Mouse (Mus musculus) ES-Bruce4 (cell line): ENCODE results near the gene Nphp4.

Experiments used
- CTCF ChIP-seq: IDR thresholded peaks from one replicate; pipeline ENCODE4 v1.8.1; 2011; ENCODE audit warnings: low read depth, low read length
- EP300 ChIP-seq: IDR thresholded peaks from 2 replicates; pipeline ENCODE4 v1.6.1; 2011; ENCODE audit warnings: low read depth, low read length; ENCODE audit not compliant: insufficient read depth

- TF ChIP-seq CTCF (no peak), EP300 (no peak)
Measured at GRCm38 (mm10) chr4:152579956-152580355, 103.5 kb downstream of the Nphp4 start.
